8 mouse cellular contexts compared by ENCODE assay signal in genomic region chr11:75192336-75193214, GRCm38 (mm10). TPM values are rescaled to one million over a fixed set of nuclear protein-coding genes. Genes with fewer than 3 reads are reported as not detected.
DNase-seq lines count a peak whose midpoint lies in the region; ATAC-seq and TF ChIP-seq lines count a peak whose summit lies in the region.

No protein-coding gene starts in this region.

- peak; percentile 91 for DNase-seq in cerebellum, adult 9-11 months
- DNase-seq in gastrocnemius, adult 2 months: peak; percentile 88
- peak; percentile 70 for DNase-seq in hindbrain, embryonic 14.5 days (ENCODE audit: low spot score)
- DNase-seq in limb, embryonic 10.5 days (ENCODE audit: low spot score): peak; percentile 85
- DNase-seq in midbrain, embryonic 10.5 days (ENCODE audit: low spot score): peak; percentile 83
- peak; percentile 78 for DNase-seq in skeletal muscle tissue, adult 2 months (ENCODE audit: low read depth, low spot score)

- peak; percentile 25 for ATAC-seq in activated CD4-positive, CD25-positive, alpha-beta regulatory T cell, adult 4 months
- ATAC-seq in hindbrain, embryonic 14.5 days (ENCODE audit: low FRiP score): 0 out of 2 replicates have a peak, but pooled peaks have one; percentile 22
- no peak for ATAC-seq in frontal cortex, adult (ENCODE audit: low TSS enrichment)

- peak overlapping the region; percentile 73 for H3K27ac ChIP-seq in gastrocnemius, adult 2 months
- no peak overlapping the region for H3K27ac ChIP-seq in hindbrain, embryonic 14.5 days
- no peak overlapping the region for H3K27ac ChIP-seq in limb, embryonic 10.5 days
- no peak overlapping the region for H3K27ac ChIP-seq in midbrain, embryonic 10.5 days (replicated peaks)

- peak overlapping the region; percentile 68 for H3K4me2 ChIP-seq in hindbrain, embryonic 14.5 days (replicated peaks)

- peaks cover 56% of the 10 kb centered on the region for H3K27me3 ChIP-seq in hindbrain, embryonic 14.5 days (ENCODE audit: control insufficient read depth, insufficient read depth, low read length)
- peaks cover 70% of the 10 kb centered on the region for H3K27me3 ChIP-seq in limb, embryonic 10.5 days (ENCODE audit: low read depth, poor library complexity, severe bottlenecking)
- peaks cover 70% of the 10 kb centered on the region for H3K27me3 ChIP-seq in midbrain, embryonic 10.5 days (ENCODE audit: low read depth, poor library complexity, severe bottlenecking)

- no peaks in the 10 kb centered on the region for H3K9me3 ChIP-seq in hindbrain, embryonic 14.5 days (ENCODE audit: control insufficient read depth, low read length)
- H3K9me3 ChIP-seq in limb, embryonic 10.5 days (replicated peaks): no peaks in the 10 kb centered on the region
- no peaks in the 10 kb centered on the region for H3K9me3 ChIP-seq in midbrain, embryonic 10.5 days (replicated peaks)

- TF ChIP-seq CTCF in gastrocnemius, adult 2 months (IDR thresholded peaks at IDR 0.05): peak; percentile 90

- 25% methylated on average over 13 of the region's 13 CpGs for WGBS in hindbrain, embryonic 14.5 days
- 24% methylated on average over 13 of the region's 13 CpGs for WGBS in limb, embryonic 10.5 days
- WGBS in midbrain, embryonic 10.5 days: 22% methylated on average over 13 of the region's 13 CpGs

- H3K4me1 ChIP-seq in hindbrain, embryonic 14.5 days (replicated peaks; ENCODE audit: control insufficient read depth, insufficient read depth, low read length): peaks cover 36% of the 10 kb centered on the region
- H3K4me1 ChIP-seq in limb, embryonic 10.5 days: peaks cover 62% of the 10 kb centered on the region
- H3K4me1 ChIP-seq in midbrain, embryonic 10.5 days: peaks cover 79% of the 10 kb centered on the region

- intact Hi-C loops in gastrocnemius, adult 2 months (cut with DNase I): loop anchor here (1.0 kb wide), 2 partner anchors 40 to 99 kb away; no protein-coding TSS in a partner anchor

- no peaks in the 10 kb centered on the region for H3K36me3 ChIP-seq in hindbrain, embryonic 14.5 days (replicated peaks; ENCODE audit: control insufficient read depth, insufficient read depth)
- H3K36me3 ChIP-seq in limb, embryonic 10.5 days: no peaks in the 10 kb centered on the region
- H3K36me3 ChIP-seq in midbrain, embryonic 10.5 days: no peaks in the 10 kb centered on the region

- H3K4me3 ChIP-seq in gastrocnemius, adult 2 months: peak overlapping the region; percentile 75
- H3K4me3 ChIP-seq in hindbrain, embryonic 14.5 days (replicated peaks; ENCODE audit: low read length): peak overlapping the region; percentile 62; the same call in 1 of the 2 replicates
- peak overlapping the region; percentile 61 for H3K4me3 ChIP-seq in limb, embryonic 10.5 days
- H3K4me3 ChIP-seq in midbrain, embryonic 10.5 days: peak overlapping the region; percentile 56

- H3K9ac ChIP-seq in hindbrain, embryonic 14.5 days: peak overlapping the region; percentile 65; the same call in 1 of the 2 replicates

RNA-seq across cellular contexts. Expression of gene Rtn4rl1, which starts 1.0 kb away (rescaled TPM):
- polyA plus RNA-seq in activated CD4-positive, CD25-positive, alpha-beta regulatory T cell, adult 4 months (2017; shearing (Covaris generic)): 1 to 10 TPM; 1.6 to 1.8 TPM
- 1 to 10 TPM in 1 of 2 experiments, under 1 TPM in 1; 0.54 to 1.1 TPM for total RNA-seq in gastrocnemius, adult 2 months (2021)
- polyA plus RNA-seq in hindbrain, embryonic 14.5 days (2014; fragmentation: Nextera tagmentation; extraction: Ambion mirVana): 8.5 and 10.3 TPM in 2 replicates
- 0.90 and 1.3 TPM in 2 replicates for polyA plus RNA-seq in limb, embryonic 10.5 days (2016; fragmentation: Nextera tagmentation; extraction: Ambion mirVana)
- 2.3 and 3.0 TPM in 2 replicates for polyA plus RNA-seq in midbrain, embryonic 10.5 days (2016; fragmentation: Nextera tagmentation; extraction: Ambion mirVana)

RNA-seq across cellular contexts. Expression of gene Dph1, which starts 1.5 kb away (rescaled TPM):
- 1 to 10 TPM; 8.3 to 9.6 TPM for polyA plus RNA-seq in activated CD4-positive, CD25-positive, alpha-beta regulatory T cell, adult 4 months (2017; shearing (Covaris generic))
- total RNA-seq in gastrocnemius, adult 2 months (2021): 1 to 10 TPM; 5.5 to 6.2 TPM
- polyA plus RNA-seq in hindbrain, embryonic 14.5 days (2014; fragmentation: Nextera tagmentation; extraction: Ambion mirVana): 13.6 and 14.4 TPM in 2 replicates
- polyA plus RNA-seq in limb, embryonic 10.5 days (2016; fragmentation: Nextera tagmentation; extraction: Ambion mirVana): 32.7 and 35.3 TPM in 2 replicates
- polyA plus RNA-seq in midbrain, embryonic 10.5 days (2016; fragmentation: Nextera tagmentation; extraction: Ambion mirVana): 25.4 and 27.3 TPM in 2 replicates

RNA-seq across cellular contexts. Expression of gene Ovca2, which starts 13.9 kb away (rescaled TPM):
- 10 to 100 TPM; 28.4 to 32.8 TPM for polyA plus RNA-seq in activated CD4-positive, CD25-positive, alpha-beta regulatory T cell, adult 4 months (2017; shearing (Covaris generic))
- total RNA-seq in gastrocnemius, adult 2 months (2021): 1 to 10 TPM; 2.5 to 3.6 TPM
- 17.4 and 20.3 TPM in 2 replicates for polyA plus RNA-seq in hindbrain, embryonic 14.5 days (2014; fragmentation: Nextera tagmentation; extraction: Ambion mirVana)
- polyA plus RNA-seq in limb, embryonic 10.5 days (2016; fragmentation: Nextera tagmentation; extraction: Ambion mirVana): 38.0 and 39.9 TPM in 2 replicates
- 33.5 and 37.6 TPM in 2 replicates for polyA plus RNA-seq in midbrain, embryonic 10.5 days (2016; fragmentation: Nextera tagmentation; extraction: Ambion mirVana)

RNA-seq across cellular contexts. Expression of gene Hic1, which starts 23.3 kb away (rescaled TPM):
- polyA plus RNA-seq in activated CD4-positive, CD25-positive, alpha-beta regulatory T cell, adult 4 months (2017; shearing (Covaris generic)): under 1 TPM in 1 of 2 experiments, not detected in 1; 0.38 TPM
- total RNA-seq in gastrocnemius, adult 2 months (2021): 1 to 10 TPM; 4.6 to 6.6 TPM
- polyA plus RNA-seq in hindbrain, embryonic 14.5 days (2014; fragmentation: Nextera tagmentation; extraction: Ambion mirVana): 1.9 and 2.6 TPM in 2 replicates
- 0.99 and 3.5 TPM in 2 replicates for polyA plus RNA-seq in limb, embryonic 10.5 days (2016; fragmentation: Nextera tagmentation; extraction: Ambion mirVana)
- polyA plus RNA-seq in midbrain, embryonic 10.5 days (2016; fragmentation: Nextera tagmentation; extraction: Ambion mirVana): 0.32 and 0.57 TPM in 2 replicates
